Mouse (Mus musculus) liver, embryonic 11.5 days (tissue): ENCODE results near the gene Myoz2. TPM values are rescaled to one million over a fixed set of nuclear protein-coding genes. Genes with fewer than 3 reads are reported as not detected.

ENCODE experiments used
- ATAC-seq: fragments of 200-750 bp; cut with Nextera tagmentation; replicated peaks from 2 replicates; pipeline ENCODE4 v1.8.0; 2017; ENCODE audit warnings: moderate number of reproducible peaks, mild to moderate bottlenecking, moderate TSS enrichment, moderate library complexity; ENCODE audit not compliant: low FRiP score
- DNase-seq: peaks from one replicate; pipeline ENCODE4 v3.0.0-alpha.2; 2017; ENCODE audit warnings: low spot score
- H3K27ac ChIP-seq: fragments of 300-500 bp; sonication (generic); 2 replicates; pipeline ENCODE4 v1.5.1; 2014; ENCODE audit warnings: mild to moderate bottlenecking, low read depth, low read length, control low read depth
- H3K27me3 ChIP-seq: fragments of 300-500 bp; sonication (generic); replicated peaks from 2 replicates; pipeline ENCODE4 v1.6.1; 2014; ENCODE audit warnings: low read length, mixed read lengths; ENCODE audit not compliant: control insufficient read depth, insufficient read depth
- H3K36me3 ChIP-seq: fragments of 300-500 bp; sonication (generic); 2 replicates; pipeline ENCODE4 v1.6.1; 2014; ENCODE audit warnings: mild to moderate bottlenecking, low read length, moderate library complexity, mixed read lengths; ENCODE audit not compliant: control insufficient read depth, insufficient read depth
- H3K4me1 ChIP-seq: fragments of 300-500 bp; sonication (generic); replicated peaks from 2 replicates; pipeline ENCODE4 v1.6.1; 2014; ENCODE audit warnings: low read length, mixed read lengths; ENCODE audit not compliant: control insufficient read depth, insufficient read depth
- H3K4me2 ChIP-seq: fragments of 300-500 bp; sonication (generic); 2 replicates; pipeline ENCODE4 v1.6.1; 2014; ENCODE audit warnings: mild to moderate bottlenecking, control low read depth, moderate library complexity
- H3K4me3 ChIP-seq: fragments of 300-500 bp; sonication (generic); 2 replicates; pipeline ENCODE4 v1.5.1; 2014; ENCODE audit warnings: low read depth, low read length, control low read depth
- H3K9ac ChIP-seq: fragments of 300-500 bp; sonication (generic); 2 replicates; pipeline ENCODE4 v1.6.1; 2014; ENCODE audit warnings: low read depth, low read length, control low read depth
- H3K9me3 ChIP-seq: fragments of 300-500 bp; sonication (generic); 2 replicates; pipeline ENCODE4 v1.6.1; 2016; ENCODE audit warnings: low read length, inconsistent platforms, mixed read lengths; ENCODE audit not compliant: control insufficient read depth
- WGBS: fragments of 180-500 bp; shearing (Covaris S2); extraction: QIAGEN DNeasy Blood & Tissue Kit; methylation state at CpG from one replicate; pipeline ENCODE4 v1.1.7; 2014; 5-methylcytosine and 5-hydroxymethylcytosine counted together
- microRNA-seq: library from miRNA; unstranded; fragments of <30 nt; microRNA quantifications from one replicate; pipeline ENCODE4, GENCODE M21; 2017; ENCODE audit warnings: borderline number of aligned reads
- polyA plus RNA-seq: library from polyadenylated mRNA; unstranded; fragments of >200 nt; fragmentation: Nextera tagmentation; extraction: Ambion mirVana; gene quantifications from 2 replicates; pipeline ENCODE4 v1.2.1, GENCODE M21; 2014

The Myoz2 gene
- polyA plus RNA-seq, 1 experiment from 2014 or later, result 0.70 TPM

DNA sequence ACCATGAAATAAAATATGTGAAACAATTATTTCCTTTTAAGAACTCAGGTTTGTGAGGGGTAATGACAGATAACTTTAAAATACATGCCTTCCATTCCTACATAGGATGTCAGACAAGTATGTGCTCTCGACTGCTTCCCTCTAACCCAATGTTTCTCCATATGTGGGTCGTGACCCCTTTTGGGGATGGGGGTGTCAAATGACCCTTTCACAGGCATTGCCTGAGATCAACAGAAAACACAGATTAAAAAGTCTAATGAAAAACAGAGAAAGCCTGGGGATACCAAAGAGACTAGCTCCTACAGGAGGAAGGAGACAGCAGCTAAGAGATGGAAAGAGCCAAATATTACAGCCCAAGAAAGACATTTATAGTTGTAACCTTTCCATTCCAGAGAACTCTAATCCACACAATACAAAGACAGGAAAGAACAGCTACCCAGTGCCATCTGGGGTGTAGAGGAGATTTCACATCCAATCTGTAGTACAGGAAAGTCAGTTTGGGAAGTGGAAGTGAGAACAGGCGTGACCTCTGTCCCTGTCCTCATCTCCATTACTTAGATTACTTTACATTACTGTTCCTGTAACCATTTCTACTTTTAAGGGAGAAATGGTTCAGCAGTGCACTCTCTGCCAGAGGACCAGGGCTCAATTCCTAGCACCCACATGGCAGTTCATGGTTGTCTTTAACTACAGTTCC is 62.5 kb downstream of the Myoz2 start:
- ATAC-seq, result no peak
- 76% methylated on average over 3 of the region's 3 CpGs for WGBS
- H3K4me2 ChIP-seq, result no peak overlapping the region
- H3K36me3 ChIP-seq, result 0 out of 2 replicates have a peak, but pooled peaks cover 4% of the 10 kb centered on the region
- H3K9me3 ChIP-seq, result no peaks in the 10 kb centered on the region
- H3K4me3 ChIP-seq, result no peak overlapping the region
- DNase-seq, result no peak
- H3K9ac ChIP-seq, result no peak overlapping the region
- no peak overlapping the region for H3K27ac ChIP-seq
- H3K4me1 ChIP-seq, result no peaks in the 10 kb centered on the region; the same call in 1 of the 2 replicates
- no peaks in the 10 kb centered on the region for H3K27me3 ChIP-seq

DNA sequence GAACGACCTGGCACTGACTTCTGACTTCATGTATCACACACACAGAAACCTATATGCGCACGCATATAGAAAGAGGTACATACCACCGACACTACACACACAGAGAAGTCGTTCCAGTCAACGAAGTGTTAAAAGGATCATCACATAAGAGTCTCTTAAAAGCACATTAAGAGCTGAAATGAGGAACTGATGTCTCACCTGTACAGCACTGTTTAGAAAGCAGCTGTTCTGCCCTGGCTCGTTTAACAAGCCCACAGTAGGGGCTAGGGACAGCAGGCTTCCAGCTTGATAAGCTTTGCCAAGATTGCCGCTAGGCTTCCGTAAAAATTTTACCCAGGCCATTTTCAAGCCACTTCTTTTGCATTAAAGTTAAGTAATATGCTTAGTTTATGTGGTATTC is 66.4 kb downstream of the Myoz2 start:
- Histone ChIP-seq H3K27ac (no peak overlapping the region), H3K27me3 (no peaks in the 10 kb centered on the region), H3K4me2 (no peak overlapping the region), H3K36me3 (0 out of 2 replicates have a peak, but pooled peaks cover 4% of the 10 kb centered on the region), H3K9ac (no peak overlapping the region), H3K4me1 (no peaks in the 10 kb centered on the region), H3K9me3 (no peaks in the 10 kb centered on the region), H3K4me3 (no peak overlapping the region)
- ATAC-seq, result no peak
- 89% methylated on average over 9 of the region's 9 CpGs for WGBS
- DNase-seq, result no peak

DNA sequence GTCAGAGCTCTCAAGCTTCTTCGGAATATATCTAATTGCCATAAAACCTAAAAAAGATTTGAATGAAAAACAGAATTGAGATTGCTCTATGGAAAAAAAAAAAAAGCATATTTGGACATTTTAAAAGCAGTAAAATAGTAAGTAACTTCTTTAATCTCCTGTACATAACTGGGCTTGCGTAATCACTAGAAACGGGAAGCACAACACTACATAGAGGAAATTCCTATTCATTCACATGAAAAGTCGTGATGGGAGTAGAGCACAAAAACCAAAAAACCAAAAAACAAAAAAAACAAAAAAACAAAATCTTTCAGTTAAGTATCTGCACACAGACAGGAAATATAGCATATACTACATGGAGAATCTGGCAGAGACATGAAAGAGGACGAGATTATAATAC is 70.5 kb downstream of the Myoz2 start:
- Histone ChIP-seq H3K4me1 (no peaks in the 10 kb centered on the region), H3K9me3 (no peaks in the 10 kb centered on the region), H3K4me3 (no peak overlapping the region), H3K27ac (no peak overlapping the region), H3K9ac (no peak overlapping the region), H3K4me2 (no peak overlapping the region), H3K27me3 (no peaks in the 10 kb centered on the region), H3K36me3 (peaks cover 10% of the 10 kb centered on the region; the same call in 1 of the 2 replicates)
- ATAC-seq (no peak), DNase-seq (no peak)
- WGBS, result 81% methylated on average over 5 of the region's 5 CpGs

Small RNA genes lying within 50 kb of the gene (microRNA-seq; reads per million reads assigned to microRNA genes)
- not detected for gene Gm22066

Other genes starting within 250 kb of the Myoz2 start
- gene Fabp2, start 139.9 kb downstream of the Myoz2 start, polyA plus RNA-seq, result 4.3 and 5.4 TPM in 2 replicates
- not detected in 2 replicates for gene Gm10959, start 115.7 kb downstream of the Myoz2 start, polyA plus RNA-seq
- gene 1810037I17Rik, start 110.8 kb downstream of the Myoz2 start, polyA plus RNA-seq, result 123 and 134 TPM in 2 replicates
- gene Usp53, start 50.5 kb downstream of the Myoz2 start, polyA plus RNA-seq, result 4.1 TPM in 2 replicates
- 1.9 and 2.4 TPM in 2 replicates for gene Synpo2, start 201.1 kb upstream of the Myoz2 start, polyA plus RNA-seq
- 32.5 and 36.1 TPM in 2 replicates for gene Sec24d, start 232.4 kb upstream of the Myoz2 start, polyA plus RNA-seq